Comparison of ENCODE assay signal across 10 mouse cellular contexts in genomic region chr5:112133688-112134573, GRCm38 (mm10).
DNase-seq lines count a peak whose midpoint lies in the region; ATAC-seq and TF ChIP-seq lines count a peak whose summit lies in the region.
"Had no signal": no experiment of that assay in that cellular context is flagged by ENCODE, and none has a peak within 500 bp of the region (broad histone marks: within the 10 kb centered on the region; RNA-seq: fewer than 3 reads in every experiment).

No protein-coding gene starts in this region.

- no peak for TF ChIP-seq CTCF in left cerebral cortex, adult 2 months (IDR thresholded peaks at IDR 0.05)

- WGBS in forebrain, embryonic 11.5 days: 70% methylated on average over 21 of the region's 21 CpGs

- peak; percentile 21 to 40 for DNase-seq in left cerebral cortex, adult 2 months (ENCODE audit: extremely low spot score in 1 of 2, low spot score in 2 of 2)
- DNase-seq in left cerebral cortex, adult 11 months (ENCODE audit: low spot score): no peak
- DNase-seq in forebrain, embryonic 11.5 days (ENCODE audit: low spot score): no peak
- peak; percentile 61 to 77 for DNase-seq in layer of hippocampus, postnatal 14 days (ENCODE audit: low spot score in 2 of 2)
- peak; percentile 7 to 43 for DNase-seq in right cerebral cortex, adult 2 months (ENCODE audit: low spot score in 2 of 2)
- DNase-seq in lung, postnatal 10 days: no peak
- DNase-seq in lung, adult 18-20 months: no peak
- DNase-seq in urinary bladder, postnatal 4 days (ENCODE audit: low spot score in 2 of 2): no peak
- DNase-seq: heart, postnatal 4 days had no signal

- H3K27me3 ChIP-seq in forebrain, embryonic 11.5 days (ENCODE audit: control insufficient read depth, insufficient read depth, low read length): no peaks in the 10 kb centered on the region

- no peak overlapping the region for H3K4me2 ChIP-seq in forebrain, embryonic 11.5 days (ENCODE audit: low read depth, low read length, severe bottlenecking)

- no peaks in the 10 kb centered on the region for H3K9me3 ChIP-seq in forebrain, embryonic 11.5 days (ENCODE audit: control insufficient read depth, low read length)

- H3K36me3 ChIP-seq in forebrain, embryonic 11.5 days (ENCODE audit: control insufficient read depth, insufficient read depth, low read length): no peaks in the 10 kb centered on the region
- H3K36me3 ChIP-seq: G1E had no signal

- peak overlapping the region; percentile 20; the same call in 1 of the 2 replicates for H3K9ac ChIP-seq in forebrain, embryonic 11.5 days (ENCODE audit: low read length)

- H3K27ac ChIP-seq in left cerebral cortex, adult 2 months: no peak overlapping the region
- peak overlapping the region; percentile 39; the same call in 1 of the 2 replicates for H3K27ac ChIP-seq in forebrain, embryonic 11.5 days (ENCODE audit: low read depth, low read length)

- no peak overlapping the region for H3K4me3 ChIP-seq in left cerebral cortex, adult 2 months
- no peak overlapping the region for H3K4me3 ChIP-seq in forebrain, embryonic 11.5 days (ENCODE audit: low read depth, low read length)

- H3K4me1 ChIP-seq in forebrain, embryonic 11.5 days (replicated peaks; ENCODE audit: control insufficient read depth, insufficient read depth, low read length): peaks cover 3% of the 10 kb centered on the region; the same call in 1 of the 2 replicates

- intact Hi-C loops in left cerebral cortex, adult 2 months (cut with DNase I): no loop called here

- ATAC-seq in forebrain, embryonic 11.5 days (replicated peaks; ENCODE audit: low FRiP score): no peak

Comparison
In these comparisons a context has a peak if more than half of its experiments do, and no peak if none do; other contexts are left out.
1. DNase-seq: peak in left cerebral cortex, adult 2 months (2 of 2), layer of hippocampus, postnatal 14 days (2 of 2) and right cerebral cortex, adult 2 months (2 of 2); none in left cerebral cortex, adult 11 months (single experiment), forebrain, embryonic 11.5 days (single experiment), lung, postnatal 10 days (single experiment), lung, adult 18-20 months (0 of 2) and urinary bladder, postnatal 4 days (0 of 2).